Mouse (Mus musculus) G1E (cell line): ENCODE results near the gene Tmem230. TPM values are rescaled to one million over a fixed set of nuclear protein-coding genes. Genes with fewer than 3 reads are reported as not detected.

Experiments used
- ATAC-seq: 2 replicates; pipeline ENCODE4 v1.8.0; 2016; ENCODE audit warnings: mild to moderate bottlenecking; ENCODE audit not compliant: insufficient number of reproducible peaks, poor library complexity, low FRiP score, severe bottlenecking; ENCODE audit errors: extremely low read depth
- DNase-seq: peaks from one replicate; pipeline ENCODE4 v3.0.0; 2012; ENCODE audit warnings: low spot score
- H3K27me3 ChIP-seq: 2 replicates; pipeline ENCODE4 v1.6.1; 2012; ENCODE audit warnings: mild to moderate bottlenecking, low read length, inconsistent platforms; ENCODE audit not compliant: insufficient read depth
- H3K36me3 ChIP-seq: replicated peaks from 2 replicates; pipeline ENCODE3; 2012; ENCODE audit warnings: mild to moderate bottlenecking, inconsistent platforms
- H3K4me1 ChIP-seq: 2 replicates; pipeline ENCODE4 v1.6.1; 2012; ENCODE audit warnings: low read depth, low read length, inconsistent platforms, mixed read lengths; ENCODE audit not compliant: insufficient read depth
- H3K4me3 ChIP-seq: 2 replicates; pipeline ENCODE4 v1.5.1; 2012; ENCODE audit warnings: low read depth, mild to moderate bottlenecking, inconsistent platforms, low read length, moderate library complexity, mixed read lengths
- H3K9me3 ChIP-seq: replicated peaks from 2 replicates; pipeline ENCODE4 v1.6.1; 2012; ENCODE audit warnings: inconsistent platforms
- CTCF ChIP-seq: IDR thresholded peaks from 2 replicates; pipeline ENCODE4 v1.5.1; 2012; ENCODE audit warnings: low read depth, low read length, inconsistent platforms, mixed read lengths
- GATA1 ChIP-seq: IDR thresholded peaks from 2 replicates; pipeline ENCODE4 v1.6.1; 2012; ENCODE audit warnings: borderline replicate concordance, low read length, inconsistent platforms, mixed read lengths
- GATA2 ChIP-seq: IDR thresholded peaks from 2 replicates; pipeline ENCODE4 v1.6.1; 2012; ENCODE audit warnings: low read depth, low read length, inconsistent platforms, borderline replicate concordance
- POLR2AphosphoS5 ChIP-seq: IDR thresholded peaks from 2 replicates; pipeline ENCODE4 v1.6.1; 2012; ENCODE audit warnings: low read depth, low read length, inconsistent platforms; ENCODE audit not compliant: insufficient replicate concordance
- TAL1 ChIP-seq: conservative IDR thresholded peaks from 2 replicates; pipeline ENCODE4 v1.6.1; 2012; ENCODE audit warnings: low read depth, low read length, inconsistent platforms, mixed read lengths
- polyA plus RNA-seq: library from polyadenylated mRNA; stranded (reverse); fragments of >175 nt; gene quantifications from 2 replicates; pipeline ENCODE4 v1.2.3, GENCODE M21; 2012
- total RNA-seq, 2 experiments: library from RNA; stranded (forward) in 1 of 2; stranded (reverse) in 1 of 2; fragments of 200-1000 nt in 1 of 2; fragments of >200 nt in 1 of 2; fragmentation: Nextera tagmentation in 1 of 2; gene quantifications; 2 replicates each; pipeline ENCODE4 v1.2.3; 2014 to 2017

The Tmem230 gene
- total and polyA plus RNA-seq, 3 experiments: 37.1 to 113 (median 41.6) TPM

DNA sequence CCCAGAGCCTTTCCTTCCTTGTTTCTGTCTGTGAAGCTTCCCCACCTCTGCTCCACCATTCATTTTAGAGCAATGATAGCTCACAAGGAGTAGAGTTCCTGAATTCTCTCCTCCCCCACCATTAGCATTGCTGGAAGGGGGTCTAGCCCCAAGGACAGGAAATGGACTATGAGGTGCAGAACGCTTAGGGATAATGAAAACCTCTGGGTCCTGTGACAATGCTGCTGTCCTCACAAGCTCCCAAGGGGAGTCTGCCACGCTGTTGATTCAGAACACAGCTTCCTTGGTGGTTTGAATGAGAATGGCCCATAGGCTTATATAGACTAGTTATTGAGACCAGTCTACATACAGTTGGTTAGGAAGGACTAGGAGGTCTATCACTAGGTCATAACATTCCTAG lies 12.3 kb downstream of the Tmem230 start:
- no peak for TF ChIP-seq CTCF
- TF ChIP-seq GATA1: no peak
- TF ChIP-seq TAL1: no peak
- TF ChIP-seq GATA2: no peak
- TF ChIP-seq POLR2AphosphoS5: no peak
- ATAC-seq (no peak), DNase-seq (no peak)
- Histone ChIP-seq H3K4me1 (peaks cover 5% of the 10 kb centered on the region; the same call in 1 of the 2 replicates), H3K4me3 (no peak overlapping the region), H3K9me3 (no peaks in the 10 kb centered on the region), H3K27me3 (no peaks in the 10 kb centered on the region), H3K36me3 (peaks cover 18% of the 10 kb centered on the region)

DNA sequence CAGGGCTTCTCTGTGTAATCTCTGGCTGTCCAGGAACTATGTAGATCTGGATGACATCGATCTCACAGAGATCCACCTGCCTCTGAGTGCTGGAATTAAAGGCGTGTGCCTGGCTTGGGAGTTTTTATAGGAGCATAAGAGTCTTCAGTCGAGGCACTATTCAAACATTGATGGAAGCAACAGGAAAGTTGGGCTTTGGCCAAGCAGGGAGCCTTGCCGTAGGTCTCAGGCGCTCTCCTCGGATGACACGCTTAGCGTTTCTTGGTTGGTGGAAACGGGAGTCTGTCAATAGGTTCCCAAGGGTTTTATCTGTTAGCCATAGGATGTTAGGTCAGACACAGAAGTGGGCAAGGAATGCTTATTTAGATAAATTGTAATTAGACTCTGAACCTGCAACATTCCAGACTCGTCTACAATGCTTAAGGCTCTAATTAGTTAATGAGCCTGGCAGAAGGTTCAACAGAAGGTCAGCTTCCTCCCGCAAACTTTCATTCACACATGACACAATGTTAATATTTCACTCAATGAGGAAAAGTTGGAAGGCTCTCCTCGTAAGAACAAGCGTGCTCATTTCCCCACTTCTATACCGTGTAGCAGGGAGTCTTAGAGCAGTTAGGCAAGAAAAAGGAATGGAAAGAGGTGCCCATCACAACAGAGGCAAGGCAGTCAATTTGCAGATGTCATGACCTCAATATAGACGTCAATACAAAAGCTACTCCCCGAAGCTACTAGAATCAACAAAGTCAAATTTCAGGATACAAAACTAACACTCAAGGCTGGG lies 13.4 kb downstream of the Tmem230 start:
- no peak for ATAC-seq
- DNase-seq: no peak
- H3K4me3 ChIP-seq: no peak overlapping the region
- H3K27me3 ChIP-seq: peaks cover 4% of the 10 kb centered on the region; the same call in 1 of the 2 replicates
- H3K36me3 ChIP-seq: peaks cover 16% of the 10 kb centered on the region
- H3K9me3 ChIP-seq: no peaks in the 10 kb centered on the region
- TF ChIP-seq GATA1 (no peak), POLR2AphosphoS5 (no peak), CTCF (no peak), GATA2 (no peak), TAL1 (no peak)
- H3K4me1 ChIP-seq: peaks cover 5% of the 10 kb centered on the region; the same call in 1 of the 2 replicates

DNA sequence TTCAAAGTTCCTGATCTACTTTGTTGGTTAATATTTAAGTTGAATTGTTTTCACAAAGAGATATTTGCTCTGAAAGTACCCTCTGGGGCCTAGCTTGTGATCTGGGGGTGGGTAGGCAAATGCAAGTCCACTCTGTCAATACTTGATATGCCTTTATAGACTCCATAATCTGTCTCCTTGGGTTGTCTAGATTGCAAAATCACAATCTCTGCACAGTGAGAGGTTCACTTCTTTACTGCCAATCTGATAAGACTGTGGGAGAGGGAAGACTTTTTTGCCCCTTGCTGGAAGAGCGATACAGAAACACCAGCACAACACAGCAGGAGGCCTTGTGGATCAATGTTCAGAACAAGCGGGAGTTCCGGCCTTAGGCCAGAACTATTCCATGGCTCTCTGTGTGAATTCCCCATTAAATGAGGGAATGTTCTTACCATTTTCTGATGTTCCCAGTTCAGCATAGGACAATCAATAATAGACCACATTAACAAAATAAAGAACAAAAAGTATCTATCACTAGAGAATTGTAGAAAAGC lies 15.1 kb downstream of the Tmem230 start:
- ATAC-seq (no peak), DNase-seq (no peak)
- H3K4me1 ChIP-seq: peaks cover under 1% of the 10 kb centered on the region; the same call in 1 of the 2 replicates
- TF ChIP-seq CTCF (no peak), GATA1 (no peak), POLR2AphosphoS5 (no peak), TAL1 (no peak), GATA2 (no peak)
- peaks cover 4% of the 10 kb centered on the region; the same call in 1 of the 2 replicates for H3K27me3 ChIP-seq
- no peak overlapping the region for H3K4me3 ChIP-seq
- no peaks in the 10 kb centered on the region for H3K9me3 ChIP-seq
- no peaks in the 10 kb centered on the region for H3K36me3 ChIP-seq

DNA sequence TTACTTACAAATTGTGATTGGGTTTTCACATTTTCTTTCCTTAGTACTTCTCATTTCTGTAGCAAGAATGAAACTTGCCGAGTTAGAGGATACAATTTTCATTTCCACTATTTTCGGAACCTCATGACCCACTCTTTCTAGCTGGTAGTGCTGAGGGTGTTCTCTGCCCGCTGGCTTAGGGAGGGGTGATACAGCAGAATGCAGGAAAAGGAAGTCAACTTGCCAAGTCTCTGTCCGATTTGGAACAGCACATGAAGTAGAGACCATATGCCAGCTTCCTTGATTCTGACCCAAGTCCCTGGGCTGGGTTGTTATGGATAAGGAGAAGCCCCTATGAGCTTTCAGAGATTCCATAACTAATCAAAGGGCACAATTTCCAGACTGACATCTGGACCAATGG lies 23.2 kb downstream of the Tmem230 start:
- DNase-seq (no peak), ATAC-seq (no peak)
- Histone ChIP-seq H3K36me3 (no peaks in the 10 kb centered on the region), H3K4me3 (no peak overlapping the region), H3K9me3 (no peaks in the 10 kb centered on the region), H3K4me1 (no peaks in the 10 kb centered on the region), H3K27me3 (peaks cover 7% of the 10 kb centered on the region)
- no peak for TF ChIP-seq GATA1
- no peak for TF ChIP-seq CTCF
- no peak for TF ChIP-seq GATA2
- no peak for TF ChIP-seq TAL1
- TF ChIP-seq POLR2AphosphoS5: no peak

DNA sequence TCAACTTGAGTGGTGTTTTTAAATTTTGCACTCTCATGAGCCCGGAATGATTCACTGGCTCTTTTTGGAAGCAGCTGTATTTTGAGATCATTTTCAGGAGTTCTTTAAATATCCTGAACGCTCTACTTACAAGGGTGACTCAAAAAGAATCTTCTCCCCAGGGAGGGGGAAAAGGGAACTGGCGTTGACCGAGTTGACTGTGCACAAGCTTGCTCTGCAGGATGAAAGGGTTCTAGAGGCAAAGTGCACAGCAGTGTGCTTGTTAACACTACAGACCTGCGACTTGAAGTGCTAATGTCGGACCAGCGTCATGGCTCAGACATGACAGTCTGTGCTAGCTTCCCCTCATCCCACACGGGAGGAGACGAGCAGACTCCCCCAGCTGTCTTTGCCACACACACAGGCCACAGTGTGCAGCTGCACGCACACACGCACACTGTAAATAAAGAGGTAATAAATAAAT lies 26.0 kb downstream of the Tmem230 start:
- no peak for ATAC-seq
- H3K4me3 ChIP-seq: no peak overlapping the region

DNA sequence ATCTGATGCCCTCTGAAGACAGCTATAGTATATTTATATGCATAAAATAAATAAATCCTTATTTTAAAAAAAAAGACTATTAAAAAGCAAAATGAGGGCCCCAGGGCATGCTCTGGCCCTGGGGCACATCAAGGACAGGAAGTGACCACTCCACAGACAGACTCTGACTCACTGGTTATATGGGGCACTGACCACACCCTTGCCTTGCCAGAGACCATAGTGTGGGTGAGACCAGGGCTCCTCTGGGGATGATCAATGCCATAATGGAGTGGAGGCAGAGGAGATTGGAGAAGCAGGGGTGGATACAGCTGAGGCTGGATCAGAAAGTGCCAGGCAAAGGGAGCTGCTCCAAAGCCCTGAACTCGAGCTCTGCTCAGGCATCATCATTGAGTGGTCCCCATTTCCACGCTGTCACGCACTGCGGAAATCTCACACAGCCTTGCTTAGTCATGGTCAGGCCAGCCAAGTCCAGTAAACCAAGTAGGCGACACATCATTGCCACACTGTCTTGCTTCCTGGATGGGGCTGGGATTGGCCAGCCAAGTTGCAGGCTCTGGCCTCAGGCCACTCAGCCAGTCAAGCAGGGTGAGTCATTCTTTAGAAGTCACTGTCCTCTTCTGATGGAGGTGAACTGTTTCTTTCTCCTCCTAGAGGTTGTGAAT lies 35.5 kb downstream of the Tmem230 start:
- H3K27me3 ChIP-seq: peaks cover 13% of the 10 kb centered on the region
- H3K4me3 ChIP-seq: no peak overlapping the region
- TF ChIP-seq TAL1: no peak
- TF ChIP-seq CTCF: no peak
- TF ChIP-seq GATA1: no peak
- TF ChIP-seq GATA2: no peak
- TF ChIP-seq POLR2AphosphoS5: no peak
- no peaks in the 10 kb centered on the region for H3K9me3 ChIP-seq
- DNase-seq: no peak
- no peaks in the 10 kb centered on the region for H3K36me3 ChIP-seq
- no peak for ATAC-seq
- peaks cover 7% of the 10 kb centered on the region for H3K4me1 ChIP-seq

More for the DNA sequence above, 26.0 kb downstream of the Tmem230 start:
- TF ChIP-seq GATA1: no peak
- no peak for TF ChIP-seq TAL1
- TF ChIP-seq GATA2: no peak
- TF ChIP-seq CTCF: no peak
- no peak for TF ChIP-seq POLR2AphosphoS5
- Histone ChIP-seq H3K27me3 (peaks cover 11% of the 10 kb centered on the region), H3K9me3 (no peaks in the 10 kb centered on the region), H3K36me3 (no peaks in the 10 kb centered on the region), H3K4me1 (no peaks in the 10 kb centered on the region)
- DNase-seq: no peak
